Mouse (Mus musculus): ENCODE results near the gene Eps8l1.

DNA sequence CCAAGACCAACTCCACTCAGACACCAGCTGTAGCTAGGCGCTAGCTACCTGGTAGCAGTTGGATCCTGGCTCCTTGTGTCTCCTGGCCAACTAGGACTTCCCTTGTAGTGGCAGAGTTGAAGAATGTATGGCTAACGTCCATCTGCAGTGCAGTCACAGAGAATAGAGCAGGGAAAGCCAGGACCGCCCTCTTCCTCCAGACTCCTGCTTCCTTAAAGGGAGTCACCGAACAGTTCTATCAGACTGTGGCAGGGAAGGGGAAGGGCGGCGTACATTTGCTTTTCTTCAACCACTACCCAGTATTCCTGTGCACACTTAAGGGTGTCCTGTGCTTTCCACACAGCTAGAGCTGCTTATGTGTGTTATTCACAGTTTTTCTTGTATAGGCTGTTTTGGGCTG lies 30.8 kb downstream of the Eps8l1 start:
- TF ChIP-seq CTCF (IDR thresholded peaks at IDR 0.05; ENCODE audit: low read depth, low read length) (no peak), POLR2A (IDR thresholded peaks at IDR 0.05; ENCODE audit: insufficient read depth, low read length) (no peak), EP300 (IDR thresholded peaks at IDR 0.05; ENCODE audit: insufficient read depth, low read depth, low read length) (no peak)
